In genomic region chr4:108217332-108218179, GRCm38 (mm10) we compare ENCODE assay signal across 8 mouse cellular contexts. TPM values are rescaled to one million over a fixed set of nuclear protein-coding genes. Genes with fewer than 3 reads are reported as not detected.
DNase-seq lines count a peak whose midpoint lies in the region; ATAC-seq and TF ChIP-seq lines count a peak whose summit lies in the region.

Gene Zyg11a (minus strand): TSS chr4:108218048.

- H3K4me1 ChIP-seq in forebrain, embryonic 10.5 days = peaks cover 17% of the 10 kb centered on the region
- peaks cover 3% of the 10 kb centered on the region; the same call in 1 of the 2 replicates for H3K4me1 ChIP-seq in lung, embryonic 16.5 days (replicated peaks; ENCODE audit: control insufficient read depth, insufficient read depth, low read length)
- no peaks in the 10 kb centered on the region for H3K4me1 ChIP-seq in stomach, postnatal 0 days (replicated peaks; ENCODE audit: control insufficient read depth, insufficient read depth)

- H3K27me3 ChIP-seq in forebrain, embryonic 10.5 days (ENCODE audit: poor library complexity, severe bottlenecking) = peaks cover 70% of the 10 kb centered on the region
- peaks cover 19% of the 10 kb centered on the region; the same call in 1 of the 2 replicates for H3K27me3 ChIP-seq in lung, embryonic 16.5 days (ENCODE audit: control insufficient read depth, insufficient read depth, low read depth, low read length)
- no peaks in the 10 kb centered on the region for H3K27me3 ChIP-seq in stomach, postnatal 0 days (ENCODE audit: control insufficient read depth, insufficient read depth, low read length)

- no peak for TF ChIP-seq EP300 in stomach, postnatal 0 days (optimal IDR thresholded peaks at IDR 0.05)

- H3K36me3 ChIP-seq in forebrain, embryonic 10.5 days (replicated peaks) = no peaks in the 10 kb centered on the region
- H3K36me3 ChIP-seq in lung, embryonic 16.5 days (ENCODE audit: control insufficient read depth, insufficient read depth, low read length) = no peaks in the 10 kb centered on the region
- no peaks in the 10 kb centered on the region for H3K36me3 ChIP-seq in stomach, postnatal 0 days (ENCODE audit: control insufficient read depth, insufficient read depth, low read length)

- H3K27ac ChIP-seq in forebrain, embryonic 10.5 days = no peak within 1 kb of the TSS; the same call in 1 of the 2 replicates
- H3K27ac ChIP-seq in lung, embryonic 16.5 days (ENCODE audit: low read length) = no peak within 1 kb of the TSS
- H3K27ac ChIP-seq in stomach, postnatal 0 days (replicated peaks) = no peak within 1 kb of the TSS

- H3K4me3 ChIP-seq in forebrain, embryonic 10.5 days = peak within 1 kb of the TSS; percentile 56
- peak within 1 kb of the TSS; percentile 58 for H3K4me3 ChIP-seq in lung, embryonic 16.5 days (ENCODE audit: low read length)
- peak within 1 kb of the TSS; percentile 41 for H3K4me3 ChIP-seq in stomach, postnatal 0 days (ENCODE audit: low read depth, low read length)

- peak; percentile 77 for ATAC-seq in lung, embryonic 16.5 days (ENCODE audit: low read depth)
- ATAC-seq in stomach, postnatal 0 days (ENCODE audit: low FRiP score, low TSS enrichment) = peak; percentile 76

- H3K4me2 ChIP-seq in lung, embryonic 16.5 days (ENCODE audit: low read depth, low read length) = peak within 1 kb of the TSS; percentile 81
- peak within 1 kb of the TSS; percentile 70 for H3K4me2 ChIP-seq in stomach, postnatal 0 days (replicated peaks; ENCODE audit: low read depth)

- no peak for TF ChIP-seq CTCF in stomach, postnatal 0 days (IDR thresholded peaks at IDR 0.05; ENCODE audit: low read depth)

- DNase-seq in adrenal gland, adult (ENCODE audit: inconsistent age in 2 of 2, low spot score in 1 of 2) = peak; percentile 8 to 48
- DNase-seq in adrenal gland, adult 8-10 months = no peak
- DNase-seq in CD4-positive helper T cell, adult 2 months (ENCODE audit: low read depth, low spot score) = peak; percentile 15
- DNase-seq in forebrain, embryonic 10.5 days (ENCODE audit: extremely low spot score, low spot score) = peak; percentile 47
- DNase-seq in kidney, adult 11 months = peak; percentile 14
- DNase-seq in stomach, postnatal 0 days (ENCODE audit: low spot score) = peak; percentile 48
- no peak for DNase-seq in thymus, postnatal 25 days

- H3K9ac ChIP-seq in lung, embryonic 16.5 days (ENCODE audit: low read length) = peak within 1 kb of the TSS; percentile 47
- 0 out of 2 replicates have a peak within 1 kb of the TSS, but pooled peaks have one; percentile 35 for H3K9ac ChIP-seq in stomach, postnatal 0 days (ENCODE audit: low read length)

- 2% methylated on average over 97 of the region's 107 CpGs for WGBS in forebrain, embryonic 10.5 days
- 1% methylated on average over 99 of the region's 107 CpGs for WGBS in lung, embryonic 16.5 days
- 2% methylated on average over 59 of the region's 107 CpGs for WGBS in stomach, postnatal 0 days

- no peaks in the 10 kb centered on the region for H3K9me3 ChIP-seq in forebrain, embryonic 10.5 days
- H3K9me3 ChIP-seq in lung, embryonic 16.5 days (ENCODE audit: control insufficient read depth, low read length) = no peaks in the 10 kb centered on the region
- H3K9me3 ChIP-seq in stomach, postnatal 0 days (ENCODE audit: control insufficient read depth, low read length) = no peaks in the 10 kb centered on the region

RNA-seq across cellular contexts. Expression of gene Zyg11a, which starts in this region (rescaled TPM):
- 1 to 10 TPM in 1 of 4 experiments, under 1 TPM in 3; 0.32 to 1.0 (median 0.73) TPM for total RNA-seq in adrenal gland, adult 8-10 months (2022)
- polyA plus RNA-seq in forebrain, embryonic 10.5 days (2016; fragmentation: Nextera tagmentation; extraction: Ambion mirVana) = not detected in 2 replicates
- 0.09 and 0.14 TPM in 2 replicates for polyA plus RNA-seq in lung, embryonic 16.5 days (2015; fragmentation: Nextera tagmentation; extraction: Ambion mirVana)
- polyA plus RNA-seq in stomach, postnatal 0 days (2015; fragmentation: Nextera tagmentation; extraction: Ambion mirVana) = 0.04 and 0.11 TPM in 2 replicates

Comparison
In these comparisons a context has a peak if more than half of its experiments do, and no peak if none do; other contexts are left out.
1. DNase-seq: peak in adrenal gland, adult (2 of 2), CD4-positive helper T cell, adult 2 months (single experiment) and kidney, adult 11 months (single experiment); none in adrenal gland, adult 8-10 months (single experiment) and thymus, postnatal 25 days (single experiment).
2. Peak in DNase-seq and H3K4me3 ChIP-seq in forebrain, embryonic 10.5 days; RNA of the gene not detected or under 1 TPM.
3. Peak in ATAC-seq, H3K4me3 ChIP-seq, H3K9ac ChIP-seq and H3K4me2 ChIP-seq in lung, embryonic 16.5 days; RNA of the gene not detected or under 1 TPM.
4. Peak in DNase-seq, ATAC-seq, H3K4me3 ChIP-seq, H3K9ac ChIP-seq and H3K4me2 ChIP-seq in stomach, postnatal 0 days; RNA of the gene not detected or under 1 TPM.
5. Peak in every context shown above with its lines, with median percentiles within 50 percentile points of each other: H3K4me3 ChIP-seq.